Mouse (Mus musculus) yolk sac, embryonic 10.5 days (tissue): ENCODE measurements around the gene Lrrfip2.

Experiments used
- DNase-seq: peaks from one replicate; pipeline ENCODE4 v3.0.0-alpha.2; 2017; ENCODE audit warnings: low spot score

Lrrfip2 gene

GRCm38 (mm10) chr9:111118252-111118890 is 979 bp downstream of the Lrrfip2 start:
- DNase-seq: peak; percentile 83

- DNase-seq: peak; percentile 10
Measured at GRCm38 (mm10) chr9:111118891-111119441, 1.6 kb downstream of the Lrrfip2 start.

GRCm38 (mm10) chr9:111122446-111122845 is 5.1 kb downstream of the Lrrfip2 start:
- no peak for DNase-seq

GRCm38 (mm10) chr9:111123336-111123735 is 5.9 kb downstream of the Lrrfip2 start:
- DNase-seq: no peak

GRCm38 (mm10) chr9:111124440-111124839 is 7.0 kb downstream of the Lrrfip2 start:
- DNase-seq: no peak

GRCm38 (mm10) chr9:111126735-111127134 is 9.3 kb downstream of the Lrrfip2 start:
- no peak for DNase-seq

GRCm38 (mm10) chr9:111127749-111128148 is 10.4 kb downstream of the Lrrfip2 start:
- DNase-seq: no peak

- DNase-seq: no peak
Measured at GRCm38 (mm10) chr9:111130126-111130525, 12.7 kb downstream of the Lrrfip2 start.

- no peak for DNase-seq
Measured at GRCm38 (mm10) chr9:111138161-111138560, 20.8 kb downstream of the Lrrfip2 start.

- DNase-seq: no peak
Measured at GRCm38 (mm10) chr9:111142721-111143120, 25.3 kb downstream of the Lrrfip2 start.

- no peak for DNase-seq
Measured at GRCm38 (mm10) chr9:111143387-111143786, 26.0 kb downstream of the Lrrfip2 start.

- no peak for DNase-seq
Measured at GRCm38 (mm10) chr9:111144711-111145110, 27.3 kb downstream of the Lrrfip2 start.

GRCm38 (mm10) chr9:111145497-111146190 is 28.3 kb downstream of the Lrrfip2 start:
- no peak for DNase-seq

GRCm38 (mm10) chr9:111146216-111146798 is 28.9 kb downstream of the Lrrfip2 start:
- no peak for DNase-seq

- no peak for DNase-seq
Measured at GRCm38 (mm10) chr9:111148006-111148405, 30.6 kb downstream of the Lrrfip2 start.

GRCm38 (mm10) chr9:111148414-111148813 is 31.0 kb downstream of the Lrrfip2 start:
- DNase-seq: no peak

- peak; percentile 70 for DNase-seq
Measured at GRCm38 (mm10) chr9:111149188-111149945, 32.0 kb downstream of the Lrrfip2 start.

GRCm38 (mm10) chr9:111152314-111152897 is 35.0 kb downstream of the Lrrfip2 start:
- DNase-seq: no peak

- no peak for DNase-seq
Measured at GRCm38 (mm10) chr9:111153026-111153425, 35.6 kb downstream of the Lrrfip2 start.

- no peak for DNase-seq
Measured at GRCm38 (mm10) chr9:111155764-111156458, 38.5 kb downstream of the Lrrfip2 start.

- no peak for DNase-seq
Measured at GRCm38 (mm10) chr9:111159562-111159961, 42.2 kb downstream of the Lrrfip2 start.
